Mouse (Mus musculus) hindbrain, embryonic 16.5 days (tissue): ENCODE data around the gene Gna13. TPM values are rescaled to one million over a fixed set of nuclear protein-coding genes. Genes with fewer than 3 reads are reported as not detected.

Source experiments
- ATAC-seq: fragments of 200-750 bp; cut with Nextera tagmentation; 2 replicates; pipeline ENCODE4 v1.8.0; 2017; ENCODE audit warnings: moderate TSS enrichment, moderate library complexity
- H3K27ac ChIP-seq: fragments of 300-500 bp; sonication (generic); 2 replicates; pipeline ENCODE4 v1.5.1; 2014; ENCODE audit warnings: low read depth, mild to moderate bottlenecking, control low read depth, low read length, moderate library complexity
- H3K27me3 ChIP-seq: fragments of 300-500 bp; sonication (generic); replicated peaks from 2 replicates; pipeline ENCODE4 v1.6.1; 2014; ENCODE audit warnings: low read length; ENCODE audit not compliant: control insufficient read depth, insufficient read depth
- H3K36me3 ChIP-seq: fragments of 300-500 bp; sonication (generic); 2 replicates; pipeline ENCODE4 v1.6.1; 2014; ENCODE audit warnings: mild to moderate bottlenecking, low read length, moderate library complexity, mixed read lengths; ENCODE audit not compliant: control insufficient read depth, insufficient read depth
- H3K4me1 ChIP-seq: fragments of 300-500 bp; sonication (generic); 2 replicates; pipeline ENCODE4 v1.6.1; 2014; ENCODE audit warnings: low read depth, low read length; ENCODE audit not compliant: control insufficient read depth, insufficient read depth
- H3K4me2 ChIP-seq: fragments of 300-500 bp; sonication (generic); 2 replicates; pipeline ENCODE4 v1.6.1; 2014; ENCODE audit warnings: mild to moderate bottlenecking, low read length, control low read depth, moderate library complexity
- H3K4me3 ChIP-seq: fragments of 300-500 bp; sonication (generic); 2 replicates; pipeline ENCODE4 v1.5.1; 2014; ENCODE audit warnings: mild to moderate bottlenecking, low read length, control low read depth, moderate library complexity
- H3K9ac ChIP-seq: fragments of 300-500 bp; sonication (generic); 2 replicates; pipeline ENCODE4 v1.6.1; 2014; ENCODE audit warnings: low read depth, mild to moderate bottlenecking, control low read depth, low read length, moderate library complexity
- H3K9me3 ChIP-seq: fragments of 300-500 bp; sonication (generic); 2 replicates; pipeline ENCODE4 v1.6.1; 2014; ENCODE audit warnings: mild to moderate bottlenecking, low read length, moderate library complexity; ENCODE audit not compliant: control insufficient read depth
- WGBS: fragments of 180-500 bp; shearing (Covaris S2); extraction: QIAGEN DNeasy Blood & Tissue Kit; methylation state at CpG from one replicate; pipeline ENCODE4 v1.1.7; 2014; 5-methylcytosine and 5-hydroxymethylcytosine counted together
- polyA plus RNA-seq: library from polyadenylated mRNA; unstranded; fragments of >200 nt; fragmentation: Nextera tagmentation; extraction: Ambion mirVana; gene quantifications from 2 replicates; pipeline ENCODE4 v1.2.1, GENCODE M21; 2015

Gene Gna13
- polyA plus RNA-seq: 20.5 and 21.3 TPM in 2 replicates

- Histone ChIP-seq H3K36me3 (0 out of 2 replicates have a peak, but pooled peaks cover 2% of the 10 kb centered on the region), H3K4me2 (peak within 1 kb of the TSS; percentile 70), H3K9me3 (no peaks in the 10 kb centered on the region), H3K4me1 (peaks cover 38% of the 10 kb centered on the region), H3K4me3 (peak within 1 kb of the TSS; percentile 91), H3K27ac (peak within 1 kb of the TSS; percentile 97), H3K9ac (peak within 1 kb of the TSS; percentile 89), H3K27me3 (no peaks in the 10 kb centered on the region)
- peak; percentile 65 for ATAC-seq
- whole genome bisulfite sequencing: 0% methylated on average over 59 of the region's 89 CpGs
These were observed at the start of gene Gna13 for GRCm38 (mm10) chr11:109362463-109363190. Gna13 (plus strand) TSS chr11:109362831.

GRCm38 (mm10) chr11:109316921-109317320 is 45.7 kb upstream of the Gna13 start:
- Histone ChIP-seq H3K27ac (no peak overlapping the region), H3K4me2 (no peak overlapping the region), H3K4me1 (peaks cover 13% of the 10 kb centered on the region), H3K27me3 (no peaks in the 10 kb centered on the region; the same call in 1 of the 2 replicates), H3K4me3 (no peak overlapping the region), H3K9ac (no peak overlapping the region), H3K9me3 (no peaks in the 10 kb centered on the region), H3K36me3 (no peaks in the 10 kb centered on the region)
- 42% methylated on average over 4 of the region's 4 CpGs for WGBS
- ATAC-seq: no peak

GRCm38 (mm10) chr11:109319471-109319870 is 43.2 kb upstream of the Gna13 start:
- Histone ChIP-seq H3K36me3 (no peaks in the 10 kb centered on the region), H3K27me3 (no peaks in the 10 kb centered on the region), H3K4me1 (peaks cover 10% of the 10 kb centered on the region), H3K27ac (peak overlapping the region; percentile 77; the same call in 1 of the 2 replicates), H3K9me3 (no peaks in the 10 kb centered on the region), H3K9ac (no peak overlapping the region), H3K4me3 (no peak overlapping the region), H3K4me2 (no peak overlapping the region)
- no peak for ATAC-seq
- 88% methylated on average over 4 of the region's 4 CpGs for WGBS

DNA sequence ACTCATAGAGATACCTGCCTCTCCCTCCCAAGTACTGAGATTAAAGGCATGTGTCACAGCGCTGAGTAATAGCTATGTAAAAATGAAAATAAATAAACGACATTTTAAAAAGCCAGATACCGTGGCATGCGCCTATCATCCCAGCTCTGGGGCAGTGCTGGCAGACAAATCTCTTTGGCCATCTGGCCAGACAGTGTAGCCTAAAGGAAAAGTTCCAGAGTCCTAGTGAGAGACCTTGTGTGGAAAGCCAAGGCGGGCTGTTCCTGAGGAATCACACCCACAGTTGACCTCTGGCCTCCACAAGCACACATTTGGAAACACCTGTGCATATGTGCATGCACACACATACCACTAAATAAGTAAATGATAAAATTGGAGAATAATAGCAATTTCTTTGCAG is 42.7 kb upstream of the Gna13 start:
- H3K36me3 ChIP-seq: no peaks in the 10 kb centered on the region
- no peaks in the 10 kb centered on the region for H3K27me3 ChIP-seq
- no peak overlapping the region for H3K4me2 ChIP-seq
- WGBS: 72% methylated on average over 5 of the region's 5 CpGs
- H3K4me1 ChIP-seq: peaks cover 10% of the 10 kb centered on the region
- peak overlapping the region; percentile 77 for H3K27ac ChIP-seq
- no peak overlapping the region for H3K4me3 ChIP-seq
- H3K9ac ChIP-seq: no peak overlapping the region
- H3K9me3 ChIP-seq: no peaks in the 10 kb centered on the region
- ATAC-seq: peak; percentile 67

GRCm38 (mm10) chr11:109320361-109320933 is 42.2 kb upstream of the Gna13 start:
- no peaks in the 10 kb centered on the region for H3K36me3 ChIP-seq
- H3K4me1 ChIP-seq: peaks cover 10% of the 10 kb centered on the region
- H3K27me3 ChIP-seq: no peaks in the 10 kb centered on the region
- peak overlapping the region; percentile 77 for H3K27ac ChIP-seq
- H3K4me2 ChIP-seq: no peak overlapping the region
- 29% methylated on average over 8 of the region's 8 CpGs for WGBS
- H3K9ac ChIP-seq: no peak overlapping the region
- no peaks in the 10 kb centered on the region for H3K9me3 ChIP-seq
- peak; percentile 96 for ATAC-seq
- H3K4me3 ChIP-seq: no peak overlapping the region

GRCm38 (mm10) chr11:109326270-109326669 is 36.4 kb upstream of the Gna13 start:
- Histone ChIP-seq H3K36me3 (no peaks in the 10 kb centered on the region), H3K4me3 (no peak overlapping the region), H3K4me2 (no peak overlapping the region), H3K9me3 (no peaks in the 10 kb centered on the region), H3K4me1 (peaks cover 12% of the 10 kb centered on the region), H3K27me3 (no peaks in the 10 kb centered on the region), H3K9ac (no peak overlapping the region), H3K27ac (no peak overlapping the region)
- ATAC-seq: no peak
- WGBS: 82% methylated on average over 13 of the region's 13 CpGs

DNA sequence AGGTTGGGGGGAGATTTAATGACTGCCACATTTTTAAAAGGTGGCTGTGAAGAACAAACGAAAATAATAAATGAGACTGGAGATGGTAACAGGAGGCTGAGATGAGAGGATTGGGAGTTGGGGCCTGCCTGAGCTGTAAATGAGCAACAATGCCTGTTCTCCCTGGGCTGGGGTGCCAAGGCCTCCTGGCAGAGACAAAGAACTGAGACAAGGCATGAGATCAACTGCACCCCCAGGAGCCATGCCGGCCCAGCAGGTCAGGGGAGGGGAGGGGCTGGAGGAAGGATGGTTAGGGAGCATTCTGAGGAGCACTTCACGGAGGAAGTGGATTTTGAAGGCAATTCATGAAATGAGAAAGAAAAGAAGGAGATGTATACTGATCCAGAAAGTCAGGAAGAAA is 35.2 kb upstream of the Gna13 start:
- H3K27me3 ChIP-seq: no peaks in the 10 kb centered on the region
- 22% methylated on average over 3 of the region's 3 CpGs for WGBS
- peaks cover 13% of the 10 kb centered on the region for H3K4me1 ChIP-seq
- H3K4me2 ChIP-seq: no peak overlapping the region
- no peak overlapping the region for H3K4me3 ChIP-seq
- no peak overlapping the region for H3K9ac ChIP-seq
- no peak overlapping the region for H3K27ac ChIP-seq
- H3K36me3 ChIP-seq: no peaks in the 10 kb centered on the region
- ATAC-seq: no peak
- H3K9me3 ChIP-seq: no peaks in the 10 kb centered on the region

DNA sequence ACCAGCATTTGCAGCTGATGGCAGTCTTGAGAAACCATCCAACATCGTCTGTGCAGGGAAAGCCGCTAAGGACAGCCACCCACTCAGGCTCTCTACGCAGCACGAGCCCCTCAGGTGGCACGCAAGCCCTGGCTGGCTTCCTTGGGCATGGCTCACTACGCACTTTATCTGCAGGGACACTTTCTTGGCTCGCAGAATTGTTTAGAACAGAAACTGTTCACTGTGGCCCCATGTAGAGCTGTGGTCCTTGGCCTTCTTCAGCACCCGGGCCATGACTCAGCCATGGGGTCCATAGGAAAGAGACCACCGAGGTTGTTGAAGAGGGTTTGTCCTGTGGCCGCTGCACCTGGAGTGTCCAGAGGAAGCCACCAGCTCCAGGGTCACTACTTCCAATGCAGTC is 34.7 kb upstream of the Gna13 start:
- no peak overlapping the region for H3K9ac ChIP-seq
- 76% methylated on average over 10 of the region's 10 CpGs for WGBS
- no peaks in the 10 kb centered on the region for H3K27me3 ChIP-seq
- H3K4me3 ChIP-seq: no peak overlapping the region
- H3K27ac ChIP-seq: no peak overlapping the region
- H3K9me3 ChIP-seq: no peaks in the 10 kb centered on the region
- H3K4me1 ChIP-seq: peaks cover 13% of the 10 kb centered on the region
- no peak for ATAC-seq
- H3K36me3 ChIP-seq: no peaks in the 10 kb centered on the region
- H3K4me2 ChIP-seq: no peak overlapping the region

- peaks cover 13% of the 10 kb centered on the region for H3K4me1 ChIP-seq
- WGBS: 51% methylated on average over 4 of the region's 4 CpGs
- no peak for ATAC-seq
- H3K4me2 ChIP-seq: no peak overlapping the region
- H3K9ac ChIP-seq: no peak overlapping the region
- no peaks in the 10 kb centered on the region for H3K27me3 ChIP-seq
- H3K4me3 ChIP-seq: no peak overlapping the region
- H3K36me3 ChIP-seq: no peaks in the 10 kb centered on the region
- H3K9me3 ChIP-seq: no peaks in the 10 kb centered on the region
- H3K27ac ChIP-seq: no peak overlapping the region
These were observed 33.3 kb upstream of the Gna13 start for GRCm38 (mm10) chr11:109329331-109329730.
